Mouse (Mus musculus) embryonic facial prominence, embryonic 15.5 days (tissue): ENCODE data around the gene Nfyc. TPM values are rescaled to one million over a fixed set of nuclear protein-coding genes. Genes with fewer than 3 reads are reported as not detected.

ENCODE experiments used
- ATAC-seq: fragments of 200-750 bp; cut with Nextera tagmentation; 2 replicates; pipeline ENCODE4 v1.8.0; 2017; ENCODE audit warnings: low read depth, moderate TSS enrichment; ENCODE audit not compliant: insufficient number of reproducible peaks, low FRiP score, low TSS enrichment
- H3K27ac ChIP-seq: fragments of 300-500 bp; sonication (generic); replicated peaks from 2 replicates; pipeline ENCODE4 v1.5.1; 2015; ENCODE audit warnings: mild to moderate bottlenecking, inconsistent platforms
- H3K27me3 ChIP-seq: fragments of 300-500 bp; sonication (generic); 2 replicates; pipeline ENCODE4 v1.6.1; 2015; ENCODE audit warnings: inconsistent platforms
- H3K36me3 ChIP-seq: fragments of 300-500 bp; sonication (generic); 2 replicates; pipeline ENCODE4 v1.6.1; 2015; ENCODE audit warnings: mild to moderate bottlenecking, inconsistent platforms
- H3K4me1 ChIP-seq: fragments of 300-500 bp; sonication (generic); 2 replicates; pipeline ENCODE4 v1.6.1; 2015; ENCODE audit warnings: inconsistent platforms
- H3K4me2 ChIP-seq: fragments of 300-500 bp; sonication (generic); replicated peaks from 2 replicates; pipeline ENCODE4 v1.6.1; 2015; ENCODE audit warnings: mild to moderate bottlenecking, inconsistent platforms
- H3K4me3 ChIP-seq: fragments of 300-500 bp; sonication (generic); replicated peaks from 2 replicates; pipeline ENCODE4 v1.5.1; 2015; ENCODE audit warnings: mild to moderate bottlenecking, inconsistent platforms
- H3K9ac ChIP-seq: fragments of 300-500 bp; sonication (generic); 2 replicates; pipeline ENCODE4 v1.6.1; 2015; ENCODE audit warnings: inconsistent platforms
- H3K9me3 ChIP-seq: fragments of 300-500 bp; sonication (generic); replicated peaks from 2 replicates; pipeline ENCODE4 v1.6.1; 2016; ENCODE audit warnings: inconsistent platforms
- WGBS: fragments of 180-500 bp; shearing (Covaris S2); methylation state at CpG from one replicate; pipeline ENCODE4 v1.1.7; 2015; 5-methylcytosine and 5-hydroxymethylcytosine counted together
- polyA plus RNA-seq: library from polyadenylated mRNA; unstranded; fragments of >200 nt; fragmentation: Nextera tagmentation; extraction: Ambion mirVana; gene quantifications from 2 replicates; pipeline ENCODE4 v1.2.1, GENCODE M21; 2015

The Nfyc gene
- polyA plus RNA-seq, 1 experiment from 2014 or later, result 99.4 TPM

DNA sequence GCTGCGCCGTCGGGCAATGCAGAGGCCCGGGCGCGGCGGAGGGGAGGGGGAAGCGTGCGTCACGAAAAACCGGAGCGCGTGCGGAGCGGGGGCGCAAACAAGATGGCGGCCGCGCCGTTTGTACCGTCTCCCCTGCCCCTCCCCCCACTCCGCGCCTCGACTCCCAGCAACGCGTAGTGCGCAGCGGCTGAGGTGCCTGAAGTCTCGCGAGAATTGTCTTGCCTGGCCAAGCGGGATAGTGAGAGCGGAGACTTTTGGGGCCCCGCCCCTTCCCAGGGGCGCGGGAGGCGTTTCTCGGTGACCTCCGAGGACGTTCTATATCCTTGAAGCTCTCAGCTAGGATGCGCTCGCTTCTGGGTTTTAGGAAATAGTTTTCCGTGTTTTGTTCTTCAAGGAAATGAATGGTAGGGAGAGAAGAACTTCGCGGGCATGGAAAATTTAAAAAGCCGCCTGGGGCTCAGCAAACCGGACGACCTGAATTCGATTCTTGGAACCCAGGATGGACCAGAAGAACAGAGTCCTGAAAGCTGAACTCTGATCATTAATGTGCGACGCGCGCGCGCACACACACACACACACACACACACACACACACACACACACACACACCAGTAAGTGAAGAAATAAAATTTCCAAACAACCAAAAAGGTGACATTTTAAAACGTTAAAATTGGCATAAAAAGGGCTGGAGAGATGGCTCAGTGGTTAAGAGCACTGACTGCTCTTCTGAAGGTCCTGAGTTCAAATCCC is 5.6 kb downstream of the Nfyc start:
- no peaks in the 10 kb centered on the region for H3K27me3 ChIP-seq
- under 1% methylated on average over 55 of the region's 55 CpGs for WGBS
- ATAC-seq, result peak; percentile 96
- H3K4me1 ChIP-seq, result peaks cover 15% of the 10 kb centered on the region
- peak overlapping the region; percentile 100 for H3K27ac ChIP-seq
- peak overlapping the region; percentile 69 for H3K4me2 ChIP-seq
- H3K9me3 ChIP-seq, result no peaks in the 10 kb centered on the region
- H3K4me3 ChIP-seq, result peak overlapping the region; percentile 76
- H3K36me3 ChIP-seq, result no peaks in the 10 kb centered on the region
- H3K9ac ChIP-seq, result peak overlapping the region; percentile 99

DNA sequence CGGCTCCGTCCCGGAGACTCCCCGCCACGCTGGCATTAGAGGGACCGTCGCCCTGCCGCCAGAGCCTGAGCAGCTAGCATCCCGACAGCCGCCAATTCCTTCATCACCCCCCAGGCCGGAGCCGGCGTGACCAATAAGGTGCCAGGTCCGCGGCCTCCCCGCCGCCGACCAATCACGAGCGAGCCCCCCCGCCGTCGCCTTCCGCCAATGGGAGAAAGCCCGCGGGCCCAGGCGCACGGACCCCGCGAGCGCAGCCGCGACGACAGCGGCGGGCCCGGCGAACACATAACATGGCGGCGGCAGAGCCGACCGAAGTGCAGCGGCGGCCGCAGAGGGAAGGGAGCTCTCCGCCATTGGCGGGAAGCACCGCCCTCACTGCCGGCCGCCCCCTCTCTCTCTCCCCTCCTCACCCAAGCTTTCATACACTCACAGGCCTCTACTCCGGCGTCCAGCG is 6.2 kb downstream of the Nfyc start:
- Histone ChIP-seq H3K27ac (peak overlapping the region; percentile 100), H3K4me3 (peak overlapping the region; percentile 76), H3K27me3 (no peaks in the 10 kb centered on the region), H3K4me1 (peaks cover 15% of the 10 kb centered on the region), H3K9me3 (no peaks in the 10 kb centered on the region), H3K4me2 (peak overlapping the region; percentile 69), H3K9ac (peak overlapping the region; percentile 99), H3K36me3 (no peaks in the 10 kb centered on the region)
- peak; percentile 95 for ATAC-seq
- WGBS, result 0% methylated on average over 51 of the region's 53 CpGs

GRCm38 (mm10) chr4:120822191-120822911 is 9.0 kb downstream of the Nfyc start:
- Histone ChIP-seq H3K4me1 (peaks cover 17% of the 10 kb centered on the region), H3K4me3 (no peak overlapping the region), H3K36me3 (no peaks in the 10 kb centered on the region), H3K27me3 (no peaks in the 10 kb centered on the region), H3K4me2 (no peak overlapping the region), H3K9ac (no peak overlapping the region), H3K27ac (no peak overlapping the region), H3K9me3 (no peaks in the 10 kb centered on the region)
- 92% methylated on average over 2 of the region's 2 CpGs for WGBS
- ATAC-seq, result no peak

DNA sequence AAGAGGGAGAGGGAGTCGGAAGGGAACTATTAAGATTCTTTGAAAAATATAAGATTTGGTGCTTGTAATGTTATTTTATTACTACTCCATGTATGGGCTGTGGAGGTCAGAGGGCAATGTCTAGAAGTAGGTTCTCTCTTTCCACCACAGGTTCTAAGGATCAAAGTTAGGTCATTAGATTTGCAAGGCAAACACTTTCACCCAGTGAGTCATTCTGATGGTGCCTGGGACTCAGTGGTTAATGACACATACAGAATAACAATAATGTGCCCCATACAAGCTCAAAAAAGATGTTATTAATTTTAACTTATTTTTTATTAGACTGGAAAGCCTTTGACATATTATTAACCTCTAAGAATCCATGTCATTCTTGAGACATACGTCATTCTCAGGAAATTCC is 11.5 kb downstream of the Nfyc start:
- H3K9ac ChIP-seq, result no peak overlapping the region
- H3K36me3 ChIP-seq, result no peaks in the 10 kb centered on the region
- no peaks in the 10 kb centered on the region for H3K27me3 ChIP-seq
- no peak overlapping the region for H3K27ac ChIP-seq
- H3K4me1 ChIP-seq, result peaks cover 29% of the 10 kb centered on the region
- H3K9me3 ChIP-seq, result no peaks in the 10 kb centered on the region
- H3K4me2 ChIP-seq, result no peak overlapping the region
- 91% methylated on average over 2 of the region's 2 CpGs for WGBS
- ATAC-seq, result no peak
- no peak overlapping the region for H3K4me3 ChIP-seq

GRCm38 (mm10) chr4:120819296-120819695 is 12.1 kb downstream of the Nfyc start:
- H3K27me3 ChIP-seq, result no peaks in the 10 kb centered on the region
- H3K9ac ChIP-seq, result no peak overlapping the region
- H3K27ac ChIP-seq, result no peak overlapping the region
- no peak overlapping the region for H3K4me3 ChIP-seq
- H3K9me3 ChIP-seq, result no peaks in the 10 kb centered on the region
- peaks cover 30% of the 10 kb centered on the region for H3K4me1 ChIP-seq
- no peaks in the 10 kb centered on the region for H3K36me3 ChIP-seq
- H3K4me2 ChIP-seq, result no peak overlapping the region
- ATAC-seq, result no peak
- WGBS, result 58% methylated on average over 1 of the region's 1 CpGs

DNA sequence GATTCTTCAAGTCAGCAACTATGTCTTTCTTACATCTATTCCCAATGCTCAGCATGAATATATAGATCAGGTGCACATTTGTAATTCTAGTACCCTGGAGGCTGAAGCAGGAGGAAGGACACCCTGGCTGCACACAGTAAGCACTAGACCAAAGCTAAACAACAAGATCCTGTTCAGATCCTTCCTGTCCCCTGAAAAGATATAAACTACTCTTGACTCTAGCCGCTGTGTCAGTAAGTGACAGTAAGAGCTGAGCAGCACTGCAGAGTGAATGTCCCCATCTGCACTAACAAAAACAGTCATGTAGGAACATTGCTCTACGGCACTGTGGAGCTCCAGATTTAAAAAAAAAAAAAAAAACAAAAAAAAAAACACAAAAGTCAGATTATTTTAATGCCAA is 13.4 kb downstream of the Nfyc start:
- H3K9ac ChIP-seq, result no peak overlapping the region
- no peak overlapping the region for H3K27ac ChIP-seq
- no peaks in the 10 kb centered on the region for H3K9me3 ChIP-seq
- H3K36me3 ChIP-seq, result no peaks in the 10 kb centered on the region
- H3K4me3 ChIP-seq, result no peak overlapping the region
- no peaks in the 10 kb centered on the region for H3K27me3 ChIP-seq
- peaks cover 29% of the 10 kb centered on the region for H3K4me1 ChIP-seq
- no peak for ATAC-seq
- no peak overlapping the region for H3K4me2 ChIP-seq
- 60% methylated on average over 2 of the region's 2 CpGs for WGBS

GRCm38 (mm10) chr4:120817002-120817774 is 14.2 kb downstream of the Nfyc start:
- Histone ChIP-seq H3K27me3 (no peaks in the 10 kb centered on the region), H3K9ac (no peak overlapping the region), H3K4me2 (no peak overlapping the region), H3K4me1 (peaks cover 30% of the 10 kb centered on the region), H3K9me3 (no peaks in the 10 kb centered on the region), H3K4me3 (no peak overlapping the region), H3K27ac (peak overlapping the region; percentile 68), H3K36me3 (no peaks in the 10 kb centered on the region)
- WGBS, result 11% methylated on average over 3 of the region's 3 CpGs
- ATAC-seq, result no peak

GRCm38 (mm10) chr4:120815622-120816334 is 15.6 kb downstream of the Nfyc start:
- Histone ChIP-seq H3K4me1 (peaks cover 30% of the 10 kb centered on the region), H3K9me3 (no peaks in the 10 kb centered on the region), H3K4me3 (peak overlapping the region; percentile 49), H3K27ac (peak overlapping the region; percentile 58; the same call in 1 of the 2 replicates), H3K36me3 (no peaks in the 10 kb centered on the region), H3K9ac (peak overlapping the region; percentile 27), H3K4me2 (peak overlapping the region; percentile 54), H3K27me3 (no peaks in the 10 kb centered on the region)
- WGBS, result 6% methylated on average over 10 of the region's 10 CpGs
- ATAC-seq, result peak; percentile 94

- WGBS, result 3% methylated on average over 4 of the region's 4 CpGs
- H3K9me3 ChIP-seq, result no peaks in the 10 kb centered on the region
- H3K4me1 ChIP-seq, result peaks cover 30% of the 10 kb centered on the region
- H3K27me3 ChIP-seq, result no peaks in the 10 kb centered on the region
- peak overlapping the region; percentile 27 for H3K9ac ChIP-seq
- H3K27ac ChIP-seq, result peak overlapping the region; percentile 58; the same call in 1 of the 2 replicates
- ATAC-seq, result no peak
- H3K36me3 ChIP-seq, result no peaks in the 10 kb centered on the region
- H3K4me2 ChIP-seq, result peak overlapping the region; percentile 54
- peak overlapping the region; percentile 49 for H3K4me3 ChIP-seq
These were observed 16.2 kb downstream of the Nfyc start for GRCm38 (mm10) chr4:120815163-120815562.

DNA sequence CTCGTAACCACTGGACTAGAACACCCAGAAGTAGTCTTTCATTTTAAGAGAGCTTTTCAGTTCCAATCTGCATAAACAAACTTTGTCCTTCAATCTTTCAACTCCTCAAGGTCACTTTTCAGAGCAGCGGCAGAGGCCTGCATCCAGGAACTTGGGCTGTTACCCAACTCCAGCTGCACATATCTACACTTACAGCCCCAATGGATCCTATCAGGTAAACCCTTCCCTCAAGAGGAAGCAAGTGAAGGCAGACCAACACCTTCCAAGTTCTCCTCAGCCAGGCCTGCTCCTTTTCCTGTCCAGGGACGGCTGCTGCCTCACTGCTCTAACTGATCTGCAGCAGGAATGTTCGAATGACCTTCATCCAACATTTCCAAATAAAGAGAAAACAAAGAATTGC is 17.2 kb downstream of the Nfyc start:
- H3K4me3 ChIP-seq, result peak overlapping the region; percentile 49
- H3K27me3 ChIP-seq, result no peaks in the 10 kb centered on the region
- no peak for ATAC-seq
- WGBS, result 28% methylated on average over 4 of the region's 4 CpGs
- peaks cover 30% of the 10 kb centered on the region for H3K4me1 ChIP-seq
- peak overlapping the region; percentile 12; the same call in 1 of the 2 replicates for H3K9ac ChIP-seq
- H3K4me2 ChIP-seq, result peak overlapping the region; percentile 54
- H3K9me3 ChIP-seq, result no peaks in the 10 kb centered on the region
- no peaks in the 10 kb centered on the region for H3K36me3 ChIP-seq
- peak overlapping the region; percentile 55; the same call in 1 of the 2 replicates for H3K27ac ChIP-seq
